Comparison of ENCODE assay signal across 25 mouse cellular contexts in genomic region chr16:45435591-45435990, GRCm38 (mm10). TPM values are rescaled to one million over a fixed set of nuclear protein-coding genes. Genes with fewer than 3 reads are reported as not detected.
"Had no signal": no experiment of that assay in that cellular context is flagged by ENCODE, and none has a peak within 500 bp of the region (broad histone marks: within the 10 kb centered on the region; RNA-seq: fewer than 3 reads in every experiment).

No protein-coding gene starts in this region.

- DNase-seq: kidney, adult 11 months; kidney, adult 8-10 months; kidney, postnatal 25 days; layer of hippocampus, adult 9-11 months; liver; lung, adult 18-20 months; right cerebral cortex, adult 18-20 months; right cerebral cortex, postnatal 14 days; right cerebral cortex, postnatal 4 days; thymus, adult 2 months; thymus, postnatal 14 days; thymus, postnatal 4 days had no signal

- H3K4me1 ChIP-seq: kidney, embryonic 15.5 days; limb, embryonic 10.5 days; limb, embryonic 13.5 days; liver, embryonic 12.5 days; liver, embryonic 15.5 days; midbrain, embryonic 12.5 days; midbrain, embryonic 15.5 days; neural tube, embryonic 12.5 days; neural tube, embryonic 15.5 days had no signal

- H3K4me3 ChIP-seq: kidney, embryonic 15.5 days; layer of hippocampus, adult 2 months; limb, embryonic 10.5 days; limb, embryonic 13.5 days; liver, embryonic 12.5 days; liver, embryonic 15.5 days; midbrain, embryonic 12.5 days; midbrain, embryonic 15.5 days; neural tube, embryonic 12.5 days; neural tube, embryonic 15.5 days had no signal

- H3K9me3 ChIP-seq: kidney, embryonic 15.5 days; limb, embryonic 10.5 days; limb, embryonic 13.5 days; liver, embryonic 12.5 days; liver, embryonic 15.5 days; midbrain, embryonic 12.5 days; midbrain, embryonic 15.5 days; neural tube, embryonic 12.5 days; neural tube, embryonic 15.5 days had no signal

- H3K9ac ChIP-seq: kidney, embryonic 15.5 days; limb, embryonic 13.5 days; liver, embryonic 12.5 days; liver, embryonic 15.5 days; midbrain, embryonic 12.5 days; midbrain, embryonic 15.5 days; neural tube, embryonic 12.5 days; neural tube, embryonic 15.5 days had no signal

- ATAC-seq: liver, embryonic 12.5 days; midbrain, embryonic 15.5 days had no signal

- H3K4me2 ChIP-seq: kidney, embryonic 15.5 days; limb, embryonic 13.5 days; liver, embryonic 12.5 days; liver, embryonic 15.5 days; midbrain, embryonic 12.5 days; midbrain, embryonic 15.5 days; neural tube, embryonic 12.5 days; neural tube, embryonic 15.5 days had no signal

- H3K27ac ChIP-seq: kidney, embryonic 15.5 days; layer of hippocampus, adult 2 months; limb, embryonic 10.5 days; limb, embryonic 13.5 days; liver, embryonic 12.5 days; liver, embryonic 15.5 days; macrophage; midbrain, embryonic 12.5 days; midbrain, embryonic 15.5 days; neural tube, embryonic 12.5 days; neural tube, embryonic 15.5 days; stomach, postnatal 0 days had no signal

- H3K27me3 ChIP-seq: kidney, embryonic 15.5 days; limb, embryonic 13.5 days; liver, embryonic 12.5 days; liver, embryonic 15.5 days; midbrain, embryonic 12.5 days; midbrain, embryonic 15.5 days; neural tube, embryonic 12.5 days; neural tube, embryonic 15.5 days had no signal

- H3K36me3 ChIP-seq: kidney, embryonic 15.5 days; limb, embryonic 10.5 days; limb, embryonic 13.5 days; liver, embryonic 12.5 days; liver, embryonic 15.5 days; midbrain, embryonic 12.5 days; midbrain, embryonic 15.5 days; neural tube, embryonic 12.5 days; neural tube, embryonic 15.5 days had no signal

RNA-seq across cellular contexts. Expression of gene Gm609, which starts 57.2 kb away (rescaled TPM):
- total RNA-seq: megakaryocyte, adult 5-6 weeks had no signal
- polyA plus RNA-seq: limb, embryonic 10.5 days; limb, embryonic 13.5 days; liver, embryonic 12.5 days; liver, embryonic 15.5 days; macrophage; midbrain, embryonic 12.5 days; midbrain, embryonic 15.5 days; neural tube, embryonic 12.5 days; neural tube, embryonic 15.5 days had no signal
